Mouse (Mus musculus) retina, postnatal 1 day (tissue): ENCODE data around the gene Gm42421.
A peak's percentile ranks its signal among the peaks of the same experiment; 100 is the strongest.

Experiments used
- DNase-seq: peaks from one replicate; pipeline ENCODE4 v3.0.0-alpha.2; 2012

Gene Gm42421

DNA sequence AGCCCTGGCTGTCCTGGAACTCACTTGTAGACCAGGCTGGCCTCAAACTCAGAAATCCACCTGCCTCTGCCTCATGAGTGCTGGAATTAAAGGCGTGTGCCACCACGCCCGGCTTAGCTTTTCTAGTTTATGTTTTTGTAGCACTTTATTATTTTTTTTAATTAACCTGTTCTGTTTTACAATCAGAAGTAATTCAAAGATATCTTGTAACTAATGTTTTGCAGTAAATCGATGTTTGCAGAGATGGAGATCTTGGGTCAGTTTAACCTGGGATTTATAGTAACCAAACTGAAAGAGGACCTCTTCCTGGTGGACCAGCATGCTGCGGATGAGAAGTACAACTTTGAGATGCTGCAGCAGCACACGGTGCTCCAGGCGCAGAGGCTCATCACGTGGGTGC, at the start of gene Gm42421:
Gene Gm42421 (plus strand): TSS at position 301 of the 400 bp plus-strand sequence.
- no peak for DNase-seq

DNA sequence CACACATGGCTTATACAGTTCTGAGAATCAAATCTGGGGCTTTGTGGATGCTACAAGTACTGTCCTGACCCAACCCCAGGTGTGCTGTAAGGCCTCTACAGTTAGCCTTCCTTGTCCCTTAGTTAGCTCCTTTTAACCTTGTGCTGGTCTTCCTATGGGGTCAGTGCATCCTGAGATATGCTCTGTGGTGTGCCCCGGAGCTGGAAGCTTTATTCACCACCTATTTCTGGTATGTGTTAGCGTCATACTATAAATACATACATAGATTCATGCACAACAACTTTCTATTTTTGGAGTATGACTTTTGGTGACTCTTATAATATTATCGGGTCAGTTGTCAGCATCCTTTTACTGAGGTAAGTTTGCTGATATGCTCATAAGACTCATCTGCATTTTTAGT, 42.7 kb upstream of the Gm42421 start:
- DNase-seq: no peak

DNA sequence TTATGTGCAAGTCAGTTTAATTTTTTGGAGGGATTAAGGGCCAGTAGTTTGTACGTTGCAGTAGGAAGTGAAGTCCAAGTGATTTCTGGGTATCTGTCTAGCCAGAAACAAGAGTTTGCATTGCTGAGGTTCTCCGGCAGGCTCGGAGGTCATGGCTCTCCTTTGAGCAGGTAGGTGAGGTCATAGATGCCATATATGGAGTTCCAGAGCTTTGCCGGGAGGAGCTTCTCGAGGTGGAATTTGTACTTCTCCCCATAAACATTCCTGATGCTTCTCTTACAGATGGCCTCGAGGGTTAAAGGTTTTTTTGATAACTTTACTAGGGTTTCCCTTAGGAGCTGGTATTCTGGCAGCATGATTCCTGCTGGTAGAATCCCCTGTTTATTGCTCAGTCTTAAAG, 37.2 kb upstream of the Gm42421 start:
- DNase-seq: no peak

DNA sequence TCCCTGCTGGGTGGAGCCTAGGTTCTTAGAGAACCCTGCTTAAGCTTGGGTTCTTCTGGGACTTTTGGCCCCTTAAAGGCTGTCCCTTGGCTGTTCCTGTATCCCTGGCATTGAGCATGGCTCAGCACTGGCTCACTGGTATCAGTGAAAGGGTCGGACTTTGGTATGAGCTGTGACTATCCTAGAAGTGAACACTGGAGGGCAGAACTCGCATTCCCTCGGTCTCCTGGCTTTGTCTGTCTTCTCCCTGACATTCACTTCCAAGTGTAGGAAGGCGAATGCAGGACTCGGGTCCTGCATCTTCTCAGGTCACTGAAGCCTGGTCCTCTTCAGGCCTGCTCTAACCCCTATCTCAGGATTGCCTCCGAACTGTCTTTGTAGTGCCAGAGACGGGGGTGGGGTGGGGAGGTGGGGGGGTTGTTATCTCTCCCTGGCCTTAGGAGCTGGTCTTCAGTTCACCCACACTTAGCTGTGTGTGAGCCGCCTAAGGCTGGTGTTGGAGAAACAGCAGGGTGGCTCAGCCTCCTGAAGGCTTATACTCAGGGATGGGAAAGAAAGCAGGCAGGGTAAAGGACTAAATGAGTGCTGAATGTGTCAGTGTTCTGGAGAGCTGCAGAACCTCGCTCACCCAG, 35.6 kb upstream of the Gm42421 start:
- DNase-seq: no peak

DNA sequence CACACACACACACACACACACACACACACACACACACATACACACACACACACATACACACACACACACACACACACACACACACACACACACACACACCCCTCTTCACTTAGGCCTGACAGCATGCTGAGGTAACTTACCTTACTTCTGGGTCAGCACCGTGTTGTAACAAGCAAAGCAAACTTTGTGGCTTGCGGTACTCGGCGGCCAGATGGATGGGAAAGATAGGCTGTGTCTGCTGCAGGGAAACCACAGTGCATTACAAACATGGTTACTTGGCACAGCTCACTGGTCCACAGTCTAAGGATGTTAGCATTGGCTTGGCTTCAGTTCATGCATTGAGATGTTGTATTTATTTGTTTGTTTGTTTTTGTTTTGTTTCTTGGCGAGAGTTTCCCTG, 34.6 kb upstream of the Gm42421 start:
- DNase-seq: no peak

DNA sequence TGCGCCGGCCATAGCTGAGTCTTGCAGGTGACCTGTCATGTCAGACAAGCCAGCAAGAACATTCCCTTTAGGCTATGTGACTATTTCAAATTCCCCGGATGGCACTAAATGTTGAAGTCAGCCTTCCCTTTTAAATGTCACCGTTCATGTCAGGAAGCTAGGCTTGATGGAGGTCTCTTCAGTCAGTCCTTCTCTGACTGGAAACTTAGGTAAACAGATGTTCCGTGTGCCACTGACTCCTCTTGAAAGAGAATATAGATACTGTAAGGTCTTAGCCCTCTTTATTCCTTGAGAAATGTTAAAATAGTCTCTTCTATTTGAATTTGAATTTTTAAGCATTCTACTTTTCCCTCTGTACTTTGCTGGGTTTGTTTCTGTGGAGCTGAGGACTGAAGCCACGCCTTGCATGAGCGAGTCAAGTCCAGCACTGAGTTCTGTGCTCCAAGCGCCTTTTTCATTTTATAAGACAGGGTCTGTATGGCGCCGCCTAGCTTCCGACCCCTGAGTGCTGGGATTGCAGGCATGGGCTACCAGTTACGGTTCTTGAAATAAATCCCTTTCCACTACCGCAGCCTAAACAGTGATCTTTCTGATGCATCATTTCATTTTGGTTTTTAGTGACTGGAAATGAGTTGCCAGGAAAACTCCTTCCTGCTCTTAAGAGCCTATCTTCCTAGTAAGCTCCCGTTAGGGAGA, 30.2 kb upstream of the Gm42421 start, which contains the start of gene Ankrd61:
Gene Ankrd61 (minus strand): TSS at position 51 of the 696 bp plus-strand sequence.
- DNase-seq: no peak

DNA sequence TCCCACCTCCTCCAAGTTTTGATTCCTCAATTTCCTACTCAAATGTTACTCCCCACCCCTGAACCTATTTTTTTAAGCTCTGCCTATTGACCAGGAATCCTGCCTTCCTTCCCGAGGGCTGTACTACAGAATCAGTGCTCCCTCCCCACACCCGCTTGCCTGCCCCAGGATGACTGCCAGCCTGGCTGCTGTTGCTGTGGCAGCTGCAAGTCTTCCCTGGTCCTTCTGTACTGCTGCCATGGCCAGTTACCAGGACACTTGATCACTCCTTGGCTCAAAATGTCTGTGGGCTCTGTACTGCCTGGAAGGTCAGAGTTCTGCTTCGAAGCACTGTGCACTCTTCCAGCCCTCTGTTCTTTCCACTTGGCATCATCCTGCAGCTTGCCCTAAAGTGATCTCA, 25.9 kb upstream of the Gm42421 start:
- DNase-seq: no peak

DNA sequence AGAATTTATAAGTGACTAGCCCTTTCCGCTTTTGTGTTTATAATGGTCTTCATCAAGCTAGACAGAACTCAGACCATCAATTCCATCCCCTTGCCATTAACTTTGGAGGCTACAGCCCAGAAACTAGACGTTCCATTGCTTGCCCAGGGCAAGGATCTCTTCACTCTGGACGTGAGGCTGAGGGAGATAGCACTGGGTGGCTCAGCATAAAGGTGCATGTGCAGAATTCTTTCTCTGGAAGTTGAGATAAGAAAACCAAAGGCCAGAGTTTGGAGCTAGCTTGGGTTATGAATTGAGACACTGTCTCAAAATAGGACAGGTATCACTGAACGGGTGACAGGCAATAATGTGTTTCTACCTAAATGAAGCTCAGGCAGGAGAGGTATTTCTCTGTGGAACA, 24.2 kb upstream of the Gm42421 start:
- no peak for DNase-seq

DNA sequence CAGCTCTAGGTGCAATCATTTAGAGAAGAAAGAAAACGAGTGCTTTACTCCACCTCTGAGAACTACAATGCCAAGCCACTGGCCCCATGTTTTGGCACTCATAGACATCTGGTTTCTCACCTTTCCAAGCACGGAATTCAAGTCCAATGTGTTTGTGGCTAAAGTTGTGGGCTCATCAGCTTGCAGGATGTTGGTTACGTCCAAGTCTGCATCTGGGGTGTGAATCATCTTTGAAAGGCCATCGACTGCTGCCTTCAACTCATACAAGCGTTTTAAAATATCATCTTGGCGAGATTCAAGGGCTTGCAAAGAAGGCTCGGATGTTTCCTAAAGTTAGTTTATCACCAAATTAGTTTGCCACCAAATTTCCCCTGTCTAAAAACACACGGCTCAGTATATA, 21.5 kb upstream of the Gm42421 start:
- no peak for DNase-seq

DNA sequence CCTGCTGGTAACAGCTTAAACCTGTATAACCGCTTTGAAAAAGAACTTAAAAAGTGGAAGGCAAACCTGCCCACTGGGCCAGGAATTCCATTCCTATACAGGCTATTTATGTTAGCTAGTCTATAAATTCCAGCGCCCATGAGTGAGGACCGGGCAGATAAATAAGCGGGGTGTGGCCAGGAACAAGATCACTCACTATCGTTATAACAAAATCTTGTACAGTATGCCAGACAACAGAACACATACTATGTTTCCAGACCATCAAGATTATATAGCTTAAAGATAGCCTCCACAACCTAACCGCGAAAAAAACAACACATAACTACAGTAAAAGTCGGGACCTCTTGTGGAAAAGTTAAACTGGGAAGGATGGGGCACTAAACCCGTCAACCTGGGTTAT, 19.0 kb upstream of the Gm42421 start:
- no peak for DNase-seq

DNA sequence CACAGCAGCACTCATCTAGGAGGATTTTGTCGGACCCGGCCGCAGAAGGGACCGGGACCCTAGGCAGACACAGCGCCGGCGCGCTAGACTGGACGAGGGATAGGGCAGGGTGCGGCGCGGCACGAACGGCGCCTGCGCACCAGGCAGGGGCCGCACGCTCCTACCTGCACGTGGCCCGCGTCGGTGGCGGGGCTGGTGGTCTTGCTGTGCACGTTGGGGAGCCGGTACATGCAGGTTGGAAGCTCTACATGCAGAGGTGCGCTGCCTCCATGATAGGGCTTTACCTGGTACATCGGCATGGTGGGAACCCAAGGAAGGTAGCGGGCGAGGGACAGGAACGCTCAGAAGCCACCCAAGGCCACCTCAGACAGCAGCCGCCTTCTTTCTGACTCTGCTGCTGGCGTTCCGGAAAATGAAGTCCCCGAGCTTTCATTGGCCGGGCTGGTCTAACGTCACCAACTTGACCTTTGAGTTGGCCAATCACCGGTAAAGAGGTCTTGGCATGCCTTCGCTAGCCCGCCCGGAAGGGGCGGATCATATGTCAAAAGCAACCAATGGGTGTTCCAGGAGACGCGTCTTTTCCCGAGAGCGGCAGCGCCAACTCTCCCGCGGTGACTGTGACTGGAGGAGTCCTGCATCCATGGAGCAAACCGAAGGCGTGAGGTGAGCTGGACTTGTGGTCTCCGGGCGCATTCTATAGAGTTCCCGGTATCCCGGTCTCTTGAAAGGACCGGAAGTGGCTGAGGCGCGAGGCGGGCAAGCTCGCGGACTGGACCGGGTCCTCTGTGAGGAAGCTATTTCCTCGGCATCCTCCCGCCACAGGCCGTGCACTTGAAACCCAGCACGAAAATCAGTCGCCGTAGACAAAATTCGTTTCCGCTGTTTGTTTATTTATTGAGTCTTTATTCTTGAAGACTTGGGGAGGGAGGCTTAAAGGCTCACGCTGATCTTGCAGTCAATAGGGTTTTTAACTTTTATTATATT, 18.3 kb upstream of the Gm42421 start, which contains the start of the genes Aimp2 and Pms2:
Gene Aimp2 (minus strand): TSS at position 431 of the 984 bp plus-strand sequence.
Gene Pms2 (plus strand): TSS at position 548 of the 984 bp plus-strand sequence.
- DNase-seq: peak; percentile 99

DNA sequence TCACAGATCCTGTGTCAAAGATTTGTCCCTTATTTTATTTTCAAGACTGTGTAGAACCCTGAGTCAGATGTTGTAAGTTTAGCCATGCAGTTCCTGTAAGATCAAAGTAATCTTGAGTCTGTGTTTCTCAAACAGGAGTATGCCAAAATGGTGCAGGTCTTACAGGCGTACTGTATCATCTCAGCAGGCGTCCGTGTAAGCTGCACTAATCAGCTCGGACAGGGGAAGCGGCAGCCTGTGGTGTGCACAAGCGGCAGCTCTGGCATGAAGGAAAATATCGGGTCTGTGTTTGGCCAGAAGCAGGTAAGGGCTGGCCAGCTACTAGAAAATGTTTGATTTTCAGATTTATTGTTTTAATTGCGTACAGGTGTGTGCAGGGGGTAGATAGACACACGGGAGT, 11.8 kb upstream of the Gm42421 start:
- DNase-seq: no peak

DNA sequence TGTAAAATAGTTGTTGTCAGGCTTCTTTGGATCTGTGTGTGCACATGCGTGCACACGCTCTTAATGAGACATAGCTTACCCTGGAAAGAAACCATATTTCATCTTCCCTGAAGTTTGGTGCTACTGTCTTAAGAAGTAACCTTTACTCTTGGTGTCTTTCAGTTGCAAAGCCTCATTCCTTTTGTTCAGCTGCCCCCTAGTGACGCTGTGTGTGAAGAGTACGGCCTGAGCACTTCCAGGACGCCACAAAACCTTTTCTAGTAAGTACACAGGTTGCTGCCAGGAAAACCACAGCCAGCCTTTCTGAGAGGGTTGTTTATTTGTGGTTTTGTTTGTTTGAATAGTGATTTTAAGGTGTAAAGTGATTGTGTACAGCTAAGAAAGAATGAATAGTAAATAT, 10.6 kb upstream of the Gm42421 start:
- peak; percentile 60 for DNase-seq

DNA sequence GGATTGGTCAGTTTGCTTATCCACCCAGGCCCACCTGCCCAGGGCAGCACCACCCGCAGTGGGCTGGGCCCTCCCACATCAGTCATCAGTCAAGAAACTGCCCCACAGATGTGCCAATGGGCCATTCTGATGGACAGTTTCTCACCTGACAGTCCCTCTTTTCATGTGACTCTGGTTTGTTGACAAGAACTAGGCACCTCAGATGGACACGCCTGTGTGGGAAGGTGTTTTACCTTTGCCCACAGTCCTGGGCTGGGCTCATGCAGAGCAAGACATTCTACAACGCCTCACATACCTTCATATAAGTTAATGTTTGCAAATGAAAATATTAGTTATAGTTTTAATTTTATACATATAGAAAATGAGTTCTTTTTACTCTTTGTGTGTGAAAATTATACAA, 9.9 kb upstream of the Gm42421 start:
- no peak for DNase-seq

DNA sequence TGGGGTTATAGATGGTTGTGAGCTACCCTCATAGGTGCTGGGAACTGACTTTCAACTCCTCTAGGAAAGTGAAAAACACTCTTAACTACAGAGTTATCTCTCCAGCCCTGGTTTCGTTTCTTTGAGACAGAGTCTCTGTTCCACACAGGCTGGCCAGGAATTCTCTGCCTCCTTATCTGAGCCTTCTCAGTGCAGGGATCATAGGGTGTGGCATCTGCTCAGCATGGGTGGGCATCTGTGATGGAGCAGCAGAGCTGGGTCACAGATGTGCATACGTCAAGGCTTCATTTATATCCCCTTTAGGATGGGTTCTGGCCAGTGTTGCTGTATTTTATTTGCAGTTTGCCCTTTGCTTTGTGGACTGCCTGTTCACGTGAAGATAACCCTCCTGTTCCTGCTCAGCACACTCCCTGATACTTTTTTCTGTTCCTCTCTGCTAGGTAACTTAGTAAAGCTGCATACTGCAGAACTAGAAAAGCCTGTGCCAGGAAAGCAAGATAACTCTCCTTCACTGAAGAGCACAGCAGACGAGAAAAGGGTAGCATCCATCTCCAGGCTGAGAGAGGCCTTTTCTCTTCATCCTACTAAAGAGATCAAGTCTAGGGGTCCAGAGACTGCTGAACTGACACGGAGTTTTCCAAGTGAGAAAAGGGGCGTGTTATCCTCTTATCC, 3.1 kb upstream of the Gm42421 start:
- no peak for DNase-seq

DNA sequence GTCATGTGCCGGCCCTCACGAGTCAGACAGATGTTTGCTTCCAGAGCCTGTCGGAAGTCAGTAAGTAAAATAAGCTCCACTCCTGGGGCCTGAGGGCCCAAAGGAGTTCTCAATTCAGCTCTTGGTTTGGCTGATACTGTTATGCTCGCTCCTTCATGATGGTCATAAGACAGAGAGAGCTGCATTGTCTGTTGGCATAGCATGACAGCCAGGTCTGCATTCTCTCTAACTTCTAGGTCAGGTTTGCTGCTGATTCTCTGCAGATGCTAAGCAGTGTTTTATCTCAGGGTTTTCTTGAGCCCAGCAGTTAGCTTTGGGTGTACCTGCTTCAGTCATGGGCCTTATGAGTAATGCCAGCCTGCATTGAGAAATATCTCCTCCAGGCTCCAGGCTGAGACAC, 1.3 kb downstream of the Gm42421 start:
- DNase-seq: no peak

DNA sequence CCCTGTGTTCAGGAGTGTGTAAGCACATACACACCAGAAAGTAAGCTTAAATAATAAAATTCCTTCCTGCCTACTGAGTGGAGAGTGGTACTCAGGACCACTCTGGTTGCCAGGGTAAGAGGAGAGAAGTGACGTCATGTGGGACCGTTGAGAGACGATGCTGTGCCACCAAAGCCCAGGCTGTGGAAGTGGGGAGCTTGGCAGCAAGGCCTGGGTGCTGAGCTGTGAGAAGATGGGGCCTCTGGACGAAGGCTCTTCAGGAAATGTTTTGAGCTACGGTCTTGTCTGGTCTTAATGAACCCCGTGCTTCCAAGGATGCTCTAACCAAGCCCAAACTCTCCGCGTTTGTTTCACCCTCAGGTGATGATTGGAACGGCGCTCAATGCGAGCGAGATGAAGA, 2.7 kb downstream of the Gm42421 start:
- DNase-seq: no peak

DNA sequence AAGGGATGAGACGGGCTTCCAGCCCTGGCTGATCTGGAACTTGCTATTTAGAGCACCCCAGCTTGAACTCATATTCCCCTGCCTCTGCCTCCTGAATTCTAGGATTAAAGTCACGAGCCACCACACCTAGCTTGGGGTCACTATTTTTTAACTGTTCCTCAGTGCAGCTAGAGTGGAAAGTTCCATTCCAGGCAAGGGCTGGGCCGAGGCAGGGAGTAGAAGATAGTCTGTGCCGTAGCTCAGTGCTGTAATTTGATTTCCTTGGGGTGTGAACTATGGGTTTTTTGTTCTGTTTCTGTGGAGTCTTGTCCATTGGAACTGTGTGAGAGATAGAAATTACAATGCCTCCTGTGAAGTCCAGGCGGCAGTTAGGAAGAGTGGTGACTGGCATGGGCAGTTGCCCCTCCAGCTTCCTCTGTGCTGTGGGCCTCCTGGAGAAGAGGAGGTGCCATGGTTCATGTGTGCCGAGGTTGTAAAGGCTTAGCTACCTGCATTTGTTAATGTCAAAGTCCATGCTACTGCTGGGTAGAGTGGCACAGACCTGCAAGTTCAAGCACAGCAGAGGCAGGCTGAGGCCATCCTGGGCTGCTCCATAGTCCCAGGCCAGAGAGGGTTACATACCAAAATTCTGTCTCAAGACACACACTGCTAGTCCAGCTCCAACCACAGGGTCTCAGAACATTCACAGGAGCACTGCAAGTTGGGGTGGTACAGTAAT, 4.0 kb downstream of the Gm42421 start:
- DNase-seq: no peak

DNA sequence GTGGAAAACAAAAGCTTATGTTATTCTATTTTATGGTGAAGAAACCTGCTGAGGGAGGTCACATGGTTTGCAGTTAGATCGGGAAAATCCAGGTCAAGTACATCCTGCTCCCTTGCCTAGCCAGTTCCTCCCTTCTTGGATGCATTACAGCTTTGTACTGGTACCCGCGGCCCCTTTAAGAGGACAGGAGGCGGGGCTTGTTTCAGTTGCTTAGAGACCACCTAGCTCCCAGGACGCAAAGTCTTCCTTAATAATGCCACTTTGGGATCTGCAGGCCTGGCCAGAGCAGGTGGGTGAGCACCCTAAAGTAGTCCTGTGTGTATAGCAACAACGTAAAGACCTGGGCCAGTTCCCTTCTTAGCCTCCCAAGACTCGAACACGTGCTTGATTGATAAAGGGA, 4.9 kb downstream of the Gm42421 start, which contains the start of gene Rsph10b:
Gene Rsph10b (plus strand): TSS at position 205 of the 400 bp plus-strand sequence.
- DNase-seq: peak; percentile 39

DNA sequence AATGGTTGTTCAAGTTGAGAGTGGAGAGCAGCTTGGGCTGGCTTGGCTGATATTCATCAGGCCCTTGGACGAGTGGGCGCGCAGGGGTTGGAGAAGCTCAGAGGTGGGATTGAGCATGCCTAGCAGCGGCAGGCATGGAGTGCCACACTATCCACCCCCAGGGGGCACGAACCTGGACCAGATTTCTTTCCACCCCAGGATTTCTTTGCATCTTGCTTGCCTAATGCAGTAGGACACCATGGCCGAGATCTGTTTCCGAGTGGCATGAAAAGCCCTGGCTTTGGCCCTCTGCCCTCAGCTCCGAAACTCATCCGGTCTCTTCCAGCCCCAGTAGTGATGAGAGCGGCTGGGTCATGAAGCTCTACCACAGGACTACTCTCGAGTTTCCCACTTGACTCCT, 5.4 kb downstream of the Gm42421 start:
- DNase-seq: no peak

DNA sequence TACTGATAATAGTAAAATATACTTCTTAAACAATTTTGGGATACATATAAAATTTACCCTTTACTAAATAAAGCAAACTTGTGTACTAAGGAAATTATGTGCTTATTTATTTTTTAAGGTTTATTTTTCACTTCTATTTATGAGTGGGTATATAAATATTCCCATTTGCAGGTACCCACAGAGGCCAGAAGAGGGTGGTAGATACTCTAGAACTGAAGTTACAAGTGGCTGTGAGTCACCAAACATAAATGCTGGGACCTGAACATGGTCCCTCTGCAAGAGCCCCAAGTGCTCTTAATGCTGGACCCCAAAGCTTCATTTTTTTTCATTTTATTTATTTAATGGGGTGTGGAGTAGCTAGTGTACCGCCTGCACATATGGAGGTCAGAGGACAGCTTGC, 5.9 kb downstream of the Gm42421 start:
- DNase-seq: no peak

DNA sequence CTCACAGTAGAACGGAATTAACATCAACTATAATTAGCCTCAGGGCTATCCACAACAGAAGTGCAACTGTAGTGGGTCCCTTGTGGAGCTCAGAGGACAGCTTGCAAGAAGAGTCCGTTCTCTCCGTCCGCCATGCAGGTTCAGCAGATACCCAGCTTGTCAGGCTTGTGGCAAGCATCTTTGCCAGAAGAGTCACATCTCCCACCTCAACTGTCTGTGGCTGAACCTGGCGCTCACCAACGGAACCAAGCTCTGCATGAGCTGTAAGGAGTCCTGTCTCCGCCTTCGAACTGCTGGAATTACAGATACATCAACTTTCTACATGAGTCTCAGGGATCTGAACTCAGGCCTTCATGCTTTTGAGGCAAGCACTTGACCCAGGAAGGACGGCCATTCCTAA, 8.2 kb downstream of the Gm42421 start:
- no peak for DNase-seq
